Mouse (Mus musculus) heart, embryonic 13.5 days (tissue): ENCODE measurements around the gene Sgca. TPM values are rescaled to one million over a fixed set of nuclear protein-coding genes. Genes with fewer than 3 reads are reported as not detected.

Experiments used
- ATAC-seq: fragments of 200-750 bp; cut with Nextera tagmentation; 2 replicates; pipeline ENCODE4 v1.8.0; 2017; ENCODE audit warnings: moderate TSS enrichment; ENCODE audit not compliant: insufficient number of reproducible peaks, low FRiP score, low TSS enrichment; ENCODE audit errors: extremely low read depth
- H3K27ac ChIP-seq: fragments of 300-500 bp; sonication (generic); replicated peaks from 2 replicates; pipeline ENCODE4 v1.5.1; 2015; ENCODE audit warnings: moderate library complexity, mild to moderate bottlenecking, inconsistent platforms
- H3K27me3 ChIP-seq: fragments of 300-500 bp; sonication (generic); replicated peaks from 2 replicates; pipeline ENCODE4 v1.6.1; 2015; ENCODE audit warnings: mild to moderate bottlenecking, inconsistent platforms
- H3K36me3 ChIP-seq: fragments of 300-500 bp; sonication (generic); 2 replicates; pipeline ENCODE4 v1.6.1; 2015; ENCODE audit warnings: mild to moderate bottlenecking, inconsistent platforms
- H3K4me1 ChIP-seq: fragments of 300-500 bp; sonication (generic); 2 replicates; pipeline ENCODE4 v1.6.1; 2015; ENCODE audit warnings: inconsistent platforms
- H3K4me2 ChIP-seq: fragments of 300-500 bp; sonication (generic); 2 replicates; pipeline ENCODE4 v1.6.1; 2015; ENCODE audit warnings: inconsistent platforms, mild to moderate bottlenecking, moderate library complexity
- H3K4me3 ChIP-seq: fragments of 300-500 bp; sonication (generic); 2 replicates; pipeline ENCODE4 v1.5.1; 2015; ENCODE audit warnings: moderate library complexity, mild to moderate bottlenecking, inconsistent platforms
- H3K9ac ChIP-seq: fragments of 300-500 bp; sonication (generic); 2 replicates; pipeline ENCODE4 v1.6.1; 2015; ENCODE audit warnings: inconsistent platforms, mild to moderate bottlenecking, moderate library complexity
- H3K9me3 ChIP-seq: fragments of 300-500 bp; sonication (generic); 2 replicates; pipeline ENCODE4 v1.6.1; 2016; ENCODE audit warnings: inconsistent platforms
- WGBS: fragments of 180-500 bp; shearing (Covaris S2); methylation state at CpG from one replicate; pipeline ENCODE4 v1.1.7; 2015; ENCODE audit warnings: mixed read lengths; 5-methylcytosine and 5-hydroxymethylcytosine counted together
- polyA plus RNA-seq: library from polyadenylated mRNA; unstranded; fragments of >200 nt; fragmentation: Nextera tagmentation; extraction: Ambion mirVana; gene quantifications from 2 replicates; pipeline ENCODE4 v1.2.1, GENCODE M21; 2015

The Sgca gene
- polyA plus RNA-seq, 1 experiment from 2014 or later = 27.0 TPM

GRCm38 (mm10) chr11:94992480-94992753, 16.3 kb upstream of the Sgca start:
- H3K27ac ChIP-seq = peak overlapping the region; percentile 95
- H3K9me3 ChIP-seq = no peaks in the 10 kb centered on the region
- H3K27me3 ChIP-seq = no peaks in the 10 kb centered on the region
- peak overlapping the region; percentile 94 for H3K4me3 ChIP-seq
- H3K9ac ChIP-seq = peak overlapping the region; percentile 98
- peaks cover 83% of the 10 kb centered on the region for H3K4me1 ChIP-seq
- under 1% methylated on average over 20 of the region's 20 CpGs for WGBS
- ATAC-seq = no peak
- peak overlapping the region; percentile 100 for H3K4me2 ChIP-seq
- peaks cover 27% of the 10 kb centered on the region for H3K36me3 ChIP-seq

- H3K4me2 ChIP-seq = peak overlapping the region; percentile 100
- peaks cover 83% of the 10 kb centered on the region for H3K4me1 ChIP-seq
- H3K9ac ChIP-seq = peak overlapping the region; percentile 98
- peak overlapping the region; percentile 94 for H3K4me3 ChIP-seq
- no peaks in the 10 kb centered on the region for H3K27me3 ChIP-seq
- ATAC-seq = no peak
- WGBS = under 1% methylated on average over 98 of the region's 99 CpGs
- H3K27ac ChIP-seq = peak overlapping the region; percentile 95
- no peaks in the 10 kb centered on the region for H3K9me3 ChIP-seq
- peaks cover 21% of the 10 kb centered on the region for H3K36me3 ChIP-seq
Measured at GRCm38 (mm10) chr11:94991641-94992479, 15.7 kb upstream of the Sgca start.

GRCm38 (mm10) chr11:94990749-94991577, 14.8 kb upstream of the Sgca start, which contains the start of gene Ppp1r9b:
TSS of gene Ppp1r9b (plus strand) at chr11:94991035.
- H3K27ac ChIP-seq = peak within 1 kb of the TSS; percentile 95
- ATAC-seq = peak; percentile 61

GRCm38 (mm10) chr11:94990102-94990748, 14.1 kb upstream of the Sgca start:
- peak overlapping the region; percentile 94 for H3K4me3 ChIP-seq
- peaks cover 74% of the 10 kb centered on the region for H3K4me1 ChIP-seq
- ATAC-seq = no peak
- peak overlapping the region; percentile 98 for H3K9ac ChIP-seq
- WGBS = 50% methylated on average over 6 of the region's 6 CpGs
- peak overlapping the region; percentile 100 for H3K4me2 ChIP-seq
- no peaks in the 10 kb centered on the region for H3K27me3 ChIP-seq
- H3K9me3 ChIP-seq = no peaks in the 10 kb centered on the region
- H3K27ac ChIP-seq = peak overlapping the region; percentile 95
- H3K36me3 ChIP-seq = peaks cover 5% of the 10 kb centered on the region

More at GRCm38 (mm10) chr11:94990749-94991577, 14.8 kb upstream of the Sgca start, which contains the start of gene Ppp1r9b:
- H3K9ac ChIP-seq = peak within 1 kb of the TSS; percentile 98
- H3K27me3 ChIP-seq = no peaks in the 10 kb centered on the region
- WGBS = under 1% methylated on average over 62 of the region's 69 CpGs
- H3K36me3 ChIP-seq = peaks cover 12% of the 10 kb centered on the region
- peak within 1 kb of the TSS; percentile 94 for H3K4me3 ChIP-seq
- H3K4me1 ChIP-seq = peaks cover 78% of the 10 kb centered on the region
- peak within 1 kb of the TSS; percentile 100 for H3K4me2 ChIP-seq
- H3K9me3 ChIP-seq = no peaks in the 10 kb centered on the region

- peak; percentile 47; the same call in 1 of the 2 replicates for ATAC-seq
- Histone ChIP-seq H3K27me3 (no peaks in the 10 kb centered on the region), H3K4me1 (peaks cover 71% of the 10 kb centered on the region), H3K4me3 (peak overlapping the region; percentile 94), H3K36me3 (no peaks in the 10 kb centered on the region), H3K4me2 (peak overlapping the region; percentile 100), H3K9ac (peak overlapping the region; percentile 98), H3K27ac (peak overlapping the region; percentile 95), H3K9me3 (no peaks in the 10 kb centered on the region)
- WGBS = 1% methylated on average over 12 of the region's 12 CpGs
Measured at GRCm38 (mm10) chr11:94989562-94990017, 13.5 kb upstream of the Sgca start.

- no peaks in the 10 kb centered on the region for H3K9me3 ChIP-seq
- H3K36me3 ChIP-seq = no peaks in the 10 kb centered on the region
- no peak for ATAC-seq
- H3K4me2 ChIP-seq = peak overlapping the region; percentile 100
- peak overlapping the region; percentile 95 for H3K27ac ChIP-seq
- H3K27me3 ChIP-seq = no peaks in the 10 kb centered on the region
- H3K4me1 ChIP-seq = peaks cover 65% of the 10 kb centered on the region
- peak overlapping the region; percentile 94 for H3K4me3 ChIP-seq
- H3K9ac ChIP-seq = peak overlapping the region; percentile 98
- 19% methylated on average over 10 of the region's 10 CpGs for WGBS
Measured at GRCm38 (mm10) chr11:94988780-94989561, 12.8 kb upstream of the Sgca start.

- no peak overlapping the region for H3K9ac ChIP-seq
- H3K27me3 ChIP-seq = no peaks in the 10 kb centered on the region
- no peaks in the 10 kb centered on the region for H3K36me3 ChIP-seq
- 80% methylated on average over 8 of the region's 8 CpGs for WGBS
- no peak overlapping the region for H3K4me3 ChIP-seq
- no peak overlapping the region for H3K27ac ChIP-seq
- H3K4me1 ChIP-seq = peaks cover 53% of the 10 kb centered on the region
- no peak for ATAC-seq
- no peak overlapping the region for H3K4me2 ChIP-seq
- H3K9me3 ChIP-seq = no peaks in the 10 kb centered on the region
Measured at GRCm38 (mm10) chr11:94987851-94988250, 11.7 kb upstream of the Sgca start.

GRCm38 (mm10) chr11:94987341-94987740, 11.2 kb upstream of the Sgca start:
- Histone ChIP-seq H3K27ac (no peak overlapping the region), H3K4me1 (peaks cover 48% of the 10 kb centered on the region), H3K4me3 (no peak overlapping the region), H3K9ac (peak overlapping the region; percentile 8), H3K4me2 (no peak overlapping the region), H3K9me3 (no peaks in the 10 kb centered on the region), H3K36me3 (no peaks in the 10 kb centered on the region), H3K27me3 (no peaks in the 10 kb centered on the region)
- 53% methylated on average over 6 of the region's 6 CpGs for WGBS
- no peak for ATAC-seq

- Histone ChIP-seq H3K27ac (no peak overlapping the region), H3K9ac (no peak overlapping the region; the same call in 1 of the 2 replicates), H3K36me3 (no peaks in the 10 kb centered on the region), H3K4me3 (no peak overlapping the region), H3K4me2 (no peak overlapping the region), H3K4me1 (peaks cover 46% of the 10 kb centered on the region), H3K9me3 (no peaks in the 10 kb centered on the region), H3K27me3 (no peaks in the 10 kb centered on the region)
- 52% methylated on average over 2 of the region's 2 CpGs for WGBS
- no peak for ATAC-seq
Measured at GRCm38 (mm10) chr11:94986435-94986834, 10.3 kb upstream of the Sgca start.

- H3K4me1 ChIP-seq = peaks cover 46% of the 10 kb centered on the region
- no peaks in the 10 kb centered on the region for H3K9me3 ChIP-seq
- H3K9ac ChIP-seq = no peak overlapping the region
- no peak overlapping the region for H3K27ac ChIP-seq
- no peaks in the 10 kb centered on the region for H3K36me3 ChIP-seq
- ATAC-seq = no peak
- H3K27me3 ChIP-seq = no peaks in the 10 kb centered on the region
- no peak overlapping the region for H3K4me2 ChIP-seq
- 68% methylated on average over 5 of the region's 5 CpGs for WGBS
- H3K4me3 ChIP-seq = no peak overlapping the region
Measured at GRCm38 (mm10) chr11:94985822-94986221, 9.7 kb upstream of the Sgca start.
